Mouse (Mus musculus) cerebellum, adult 2 months (tissue): ENCODE results near the gene Chka.

ENCODE experiments used
- CTCF ChIP-seq: fragments of 200-500 bp; IDR thresholded peaks from 2 replicates; pipeline ENCODE4 v1.5.1; 2011; ENCODE audit warnings: low read depth, mild to moderate bottlenecking, control low read depth, low read length, moderate library complexity, borderline replicate concordance; ENCODE audit not compliant: insufficient read depth
- POLR2A ChIP-seq: fragments of 200-500 bp; IDR thresholded peaks from 2 replicates; pipeline ENCODE4 v1.6.1; 2011; ENCODE audit warnings: low read length, control low read depth, borderline replicate concordance; ENCODE audit not compliant: insufficient read depth

DNA sequence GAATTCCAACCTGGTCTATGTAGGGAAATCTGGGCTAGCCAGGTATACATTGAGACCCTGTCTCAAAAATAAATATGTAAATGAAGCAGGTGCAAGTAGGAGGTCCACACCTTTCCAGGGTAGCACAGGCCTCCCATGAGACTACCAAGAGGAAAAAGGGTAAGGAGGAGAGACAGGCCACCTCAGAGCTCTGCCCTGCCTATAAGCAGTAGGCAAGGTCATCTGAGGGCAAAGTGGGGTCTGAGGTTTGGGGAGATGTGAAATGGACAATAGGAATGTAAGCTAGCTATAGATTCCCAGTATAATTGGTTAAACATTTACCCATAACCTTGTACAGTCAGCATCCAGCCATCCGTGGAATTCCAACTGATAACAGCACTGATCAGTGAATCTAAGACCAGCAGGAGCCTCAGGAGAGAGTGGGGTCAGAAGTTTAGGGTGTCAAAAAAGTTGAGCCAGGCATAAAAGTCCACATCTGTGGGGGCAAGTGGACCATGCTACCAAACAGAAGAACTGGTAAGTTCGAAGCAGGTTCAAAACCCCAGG lies 31.6 kb upstream of the Chka start:
- TF ChIP-seq CTCF (no peak), POLR2A (no peak)
